Mouse (Mus musculus) C2C12 (cell line): Measurements from ENCODE around the gene Fsd1l. TPM values are rescaled to one million over a fixed set of nuclear protein-coding genes. Genes with fewer than 3 reads are reported as not detected.

Experiments
- H3K27me3 ChIP-seq: one replicate; pipeline ENCODE4 v1.6.1; 2011; ENCODE audit not compliant: control insufficient read depth, insufficient read depth, insufficient read length
- H3K36me3 ChIP-seq: one replicate; pipeline ENCODE4 v1.6.1; 2011; ENCODE audit not compliant: control insufficient read depth, insufficient read depth
- H3K4me3 ChIP-seq: one replicate; pipeline ENCODE4 v1.5.1; 2011; ENCODE audit warnings: mild to moderate bottlenecking, control low read depth; ENCODE audit not compliant: poor library complexity, insufficient read depth, severe bottlenecking
- H3K79me2 ChIP-seq: one replicate; pipeline ENCODE4 v1.6.1; 2011; ENCODE audit not compliant: control insufficient read depth, insufficient read depth
- H3K79me3 ChIP-seq: one replicate; pipeline ENCODE4 v1.6.1; 2011; ENCODE audit warnings: low read depth, control low read depth
- H3ac ChIP-seq: one replicate; pipeline ENCODE3; 2011; ENCODE audit warnings: low read depth; ENCODE audit not compliant: control insufficient read depth, insufficient read length
- CEBPB ChIP-seq: IDR thresholded peaks from one replicate; pipeline ENCODE4 v1.6.1; 2011; ENCODE audit warnings: low read depth, mild to moderate bottlenecking, control low read depth, moderate library complexity
- CTCF ChIP-seq: IDR thresholded peaks from one replicate; pipeline ENCODE4 v1.5.1; 2011; ENCODE audit not compliant: control insufficient read depth, insufficient read depth, insufficient read length
- FOSL1 ChIP-seq: IDR thresholded peaks from one replicate; pipeline ENCODE4 v1.8.0; 2011; ENCODE audit warnings: mild to moderate bottlenecking, low read length; ENCODE audit not compliant: poor library complexity, insufficient read depth, severe bottlenecking
- MAX ChIP-seq: IDR thresholded peaks from one replicate; pipeline ENCODE4 v1.6.1; 2011; ENCODE audit warnings: mild to moderate bottlenecking, control low read depth
- MYOD1 ChIP-seq: IDR thresholded peaks from one replicate; pipeline ENCODE4 v1.6.1; 2011; ENCODE audit warnings: low read depth; ENCODE audit not compliant: control insufficient read depth, insufficient read length
- MYOG ChIP-seq: IDR thresholded peaks from one replicate; pipeline ENCODE4 v1.6.1; 2011; ENCODE audit not compliant: control insufficient read depth, insufficient read length; ENCODE audit errors: extremely low read depth
- USF1 ChIP-seq: IDR thresholded peaks from one replicate; pipeline ENCODE4 v1.6.1; 2011; ENCODE audit warnings: low read depth, mild to moderate bottlenecking, control low read depth, moderate library complexity
- polyA plus RNA-seq: library from polyadenylated mRNA; unstranded; fragments of >200 nt; fragmentation: generic; extraction: Trizol; gene quantifications from one replicate; pipeline ENCODE4 v1.2.1, GENCODE M21; 2012; ENCODE audit warnings: missing spikeins

The Fsd1l gene
- polyA plus RNA-seq, 1 experiment: 0.29 TPM

DNA sequence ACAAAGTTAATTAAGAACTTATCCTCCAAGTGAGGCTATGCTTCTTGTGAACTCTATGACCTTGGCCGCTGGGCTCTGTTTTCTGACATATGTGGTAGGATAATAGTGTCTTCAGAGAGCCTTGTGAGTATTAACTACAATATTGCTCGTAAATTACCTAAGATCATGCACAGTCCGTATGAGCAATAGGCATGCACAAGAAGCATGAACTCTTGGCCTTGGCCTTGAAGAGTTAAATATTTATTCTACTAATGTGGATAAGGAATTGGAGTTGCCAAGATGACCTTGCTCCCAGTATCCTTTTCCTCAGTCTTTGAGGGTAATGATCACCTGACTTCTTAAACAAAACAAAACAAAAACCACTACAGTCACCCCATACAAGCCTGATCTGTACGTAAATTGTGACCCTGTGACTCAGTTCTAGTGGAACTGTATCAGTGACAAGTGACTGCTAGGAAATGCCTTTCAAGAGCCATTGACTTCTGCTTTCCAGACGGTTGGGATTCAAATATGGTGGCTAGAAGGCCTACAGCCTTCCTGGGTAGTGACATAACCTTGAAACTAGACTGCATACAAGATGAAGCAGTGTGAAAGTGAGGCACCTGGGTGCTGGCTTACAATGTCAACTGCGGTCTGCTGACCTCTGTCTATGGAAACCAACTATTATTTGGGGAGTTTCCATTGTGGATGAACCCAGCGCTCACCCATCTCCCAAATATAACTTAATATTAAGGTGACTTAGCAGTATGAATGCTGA lies 40.4 kb upstream of the Fsd1l start:
- H3K79me2 ChIP-seq: no peaks in the 10 kb centered on the region
- no peak overlapping the region for H3K4me3 ChIP-seq
- no peaks in the 10 kb centered on the region for H3K79me3 ChIP-seq
- TF ChIP-seq FOSL1 (no peak), MYOG (no peak), MAX (no peak), USF1 (no peak), MYOD1 (no peak), CTCF (no peak), CEBPB (no peak)
- H3K27me3 ChIP-seq: no peaks in the 10 kb centered on the region
- H3ac ChIP-seq: no peak overlapping the region
- H3K36me3 ChIP-seq: no peaks in the 10 kb centered on the region

DNA sequence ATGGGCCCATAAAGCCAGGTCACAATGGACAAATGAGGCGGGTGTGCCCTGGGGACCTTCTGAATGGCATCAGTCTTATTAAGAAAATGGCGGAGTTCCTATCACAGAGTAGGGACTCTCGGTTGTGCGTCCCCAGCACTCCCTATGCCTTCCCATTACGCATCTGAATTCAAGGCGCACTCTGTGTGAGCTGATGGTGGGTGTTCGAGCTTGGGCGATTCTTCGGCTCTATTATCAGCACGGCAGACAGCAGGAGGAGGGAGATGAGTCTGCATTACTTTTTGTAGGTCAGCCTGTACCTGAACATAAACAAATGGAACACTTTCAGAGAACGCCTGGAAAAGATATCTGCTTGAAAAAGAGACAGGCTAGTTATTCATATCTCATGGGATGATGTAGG lies 39.7 kb upstream of the Fsd1l start:
- Histone ChIP-seq H3K36me3 (no peaks in the 10 kb centered on the region), H3K79me2 (no peaks in the 10 kb centered on the region)
- TF ChIP-seq CEBPB (no peak), FOSL1 (no peak), MAX (no peak)

DNA sequence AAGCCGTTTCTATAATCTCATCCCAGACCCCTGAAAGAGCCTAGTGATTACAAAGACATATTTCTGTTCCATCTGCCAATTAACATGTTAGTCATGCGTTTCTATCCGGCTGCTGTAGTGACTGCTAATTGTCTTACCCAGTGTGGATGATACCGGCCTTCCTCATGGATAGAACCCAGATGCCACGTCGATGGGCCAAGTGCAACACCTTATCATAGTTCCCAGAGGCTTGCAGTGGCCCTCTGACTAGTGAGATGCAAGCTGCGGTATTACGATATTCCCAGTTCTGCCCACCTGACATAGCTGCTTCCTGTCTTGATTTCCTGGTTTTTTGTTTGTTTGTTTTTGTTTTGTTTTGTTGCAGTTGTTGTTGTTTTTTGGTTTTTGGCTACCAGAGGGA lies 39.3 kb upstream of the Fsd1l start:
- TF ChIP-seq USF1 (no peak), FOSL1 (no peak), MYOD1 (no peak), MYOG (no peak), CEBPB (no peak), MAX (no peak), CTCF (no peak)
- Histone ChIP-seq H3K36me3 (no peaks in the 10 kb centered on the region), H3K79me2 (no peaks in the 10 kb centered on the region), H3K27me3 (no peaks in the 10 kb centered on the region), H3K4me3 (no peak overlapping the region), H3ac (no peak overlapping the region), H3K79me3 (no peaks in the 10 kb centered on the region)

More for the DNA sequence above, 39.7 kb upstream of the Fsd1l start:
- H3K79me3 ChIP-seq: no peaks in the 10 kb centered on the region
- H3K27me3 ChIP-seq: no peaks in the 10 kb centered on the region
- no peak overlapping the region for H3K4me3 ChIP-seq
- no peak overlapping the region for H3ac ChIP-seq

GRCm38 (mm10) chr4:53592386-53592785 lies 38.9 kb upstream of the Fsd1l start:
- Histone ChIP-seq H3K36me3 (no peaks in the 10 kb centered on the region), H3ac (no peak overlapping the region), H3K27me3 (no peaks in the 10 kb centered on the region), H3K4me3 (no peak overlapping the region), H3K79me2 (no peaks in the 10 kb centered on the region), H3K79me3 (no peaks in the 10 kb centered on the region)
- TF ChIP-seq MYOD1 (no peak), MYOG (no peak), FOSL1 (no peak), CTCF (no peak), USF1 (no peak), CEBPB (no peak), MAX (no peak)

- H3ac ChIP-seq: no peak overlapping the region
- H3K79me2 ChIP-seq: no peaks in the 10 kb centered on the region
- H3K27me3 ChIP-seq: no peaks in the 10 kb centered on the region
- TF ChIP-seq CTCF (peak; percentile 9), CEBPB (no peak)
- H3K36me3 ChIP-seq: no peaks in the 10 kb centered on the region
- H3K4me3 ChIP-seq: no peak overlapping the region
- no peaks in the 10 kb centered on the region for H3K79me3 ChIP-seq
These were observed 37.1 kb upstream of the Fsd1l start for GRCm38 (mm10) chr4:53594204-53594603.

DNA sequence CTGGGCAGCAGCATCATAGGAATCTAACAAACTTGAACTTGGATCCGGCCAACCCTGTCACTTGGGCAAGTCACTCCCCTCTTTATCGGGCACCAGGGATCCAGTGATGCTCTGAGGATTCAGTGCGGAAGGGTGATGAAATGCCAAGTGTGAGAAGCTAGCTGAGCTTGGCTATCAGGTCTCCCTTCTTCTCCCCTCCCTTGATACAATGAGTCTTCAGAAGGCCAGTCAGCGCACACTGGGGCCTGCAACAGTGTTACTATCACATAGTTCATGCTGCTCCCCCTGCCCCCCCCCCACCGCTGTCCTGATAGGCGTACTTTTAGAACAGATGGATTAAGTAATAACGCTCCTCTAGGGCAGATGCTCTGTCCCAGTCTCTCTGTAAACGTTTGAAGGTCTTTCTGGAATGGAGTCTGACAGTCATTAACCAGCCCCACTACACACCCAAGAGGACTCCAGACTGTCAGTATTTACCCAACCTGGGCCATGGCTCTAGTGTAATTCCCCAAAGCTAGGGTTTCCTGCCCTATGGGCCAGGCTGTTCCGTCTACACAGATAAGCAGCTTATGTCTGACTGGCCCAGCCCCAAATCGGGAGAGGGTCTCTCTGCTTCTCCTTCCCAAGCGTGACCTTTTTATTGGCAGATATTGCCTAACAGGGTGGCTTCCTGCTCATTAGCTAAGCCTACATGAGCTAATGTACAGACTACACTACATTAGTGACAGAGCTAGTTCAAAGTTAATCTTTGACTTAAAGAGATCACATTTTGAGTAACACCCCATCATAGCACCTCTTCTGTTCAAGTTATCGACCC lies 35.8 kb upstream of the Fsd1l start:
- TF ChIP-seq FOSL1: no peak
- TF ChIP-seq USF1: no peak
- TF ChIP-seq CTCF: no peak
- no peak for TF ChIP-seq MYOD1
- no peak for TF ChIP-seq MYOG
- no peaks in the 10 kb centered on the region for H3K27me3 ChIP-seq
- no peaks in the 10 kb centered on the region for H3K36me3 ChIP-seq
- no peaks in the 10 kb centered on the region for H3K79me2 ChIP-seq
- H3ac ChIP-seq: no peak overlapping the region
- H3K79me3 ChIP-seq: no peaks in the 10 kb centered on the region
- no peak overlapping the region for H3K4me3 ChIP-seq
